Mouse (Mus musculus) heart, embryonic 16.5 days (tissue): ENCODE results near the gene Rnf26. TPM values are rescaled to one million over a fixed set of nuclear protein-coding genes. Genes with fewer than 3 reads are reported as not detected.
"Not testable (repeated sequence)": the region's sequence is repeated elsewhere in the genome, so short reads cannot be mapped to it uniquely, and the experiment has no call there.

ENCODE experiments used
- ATAC-seq: fragments of 200-750 bp; cut with Nextera tagmentation; replicated peaks from 2 replicates; pipeline ENCODE4 v1.8.0; 2017; ENCODE audit warnings: moderate number of reproducible peaks; ENCODE audit not compliant: insufficient read depth, low FRiP score; ENCODE audit errors: extremely low read depth
- H3K27ac ChIP-seq: fragments of 300-500 bp; sonication (generic); 2 replicates; pipeline ENCODE4 v1.5.1; 2014; ENCODE audit warnings: mild to moderate bottlenecking, low read length, control low read depth, moderate library complexity
- H3K27me3 ChIP-seq: fragments of 300-500 bp; sonication (generic); 2 replicates; pipeline ENCODE4 v1.6.1; 2014; ENCODE audit warnings: low read length, mixed read lengths; ENCODE audit not compliant: control insufficient read depth, insufficient read depth
- H3K36me3 ChIP-seq: fragments of 300-500 bp; sonication (generic); 2 replicates; pipeline ENCODE4 v1.6.1; 2014; ENCODE audit not compliant: control insufficient read depth, insufficient read depth
- H3K4me1 ChIP-seq: fragments of 300-500 bp; sonication (generic); 2 replicates; pipeline ENCODE4 v1.6.1; 2014; ENCODE audit warnings: low read length, mixed read lengths; ENCODE audit not compliant: control insufficient read depth, insufficient read depth
- H3K4me2 ChIP-seq: fragments of 300-500 bp; sonication (generic); 2 replicates; pipeline ENCODE4 v1.6.1; 2014; ENCODE audit warnings: low read depth, mild to moderate bottlenecking, control low read depth, low read length
- H3K4me3 ChIP-seq: fragments of 300-500 bp; sonication (generic); 2 replicates; pipeline ENCODE4 v1.5.1; 2014; ENCODE audit warnings: mild to moderate bottlenecking, control low read depth, low read length
- H3K9ac ChIP-seq: fragments of 300-500 bp; sonication (generic); 2 replicates; pipeline ENCODE4 v1.6.1; 2014; ENCODE audit warnings: low read length, control low read depth
- H3K9me3 ChIP-seq: fragments of 300-500 bp; sonication (generic); replicated peaks from 2 replicates; pipeline ENCODE4 v1.6.1; 2016; ENCODE audit warnings: low read length; ENCODE audit not compliant: control insufficient read depth
- WGBS: fragments of 180-500 bp; shearing (Covaris S2); extraction: QIAGEN DNeasy Blood & Tissue Kit; methylation state at CpG from one replicate; pipeline ENCODE4 v1.1.7; 2014; 5-methylcytosine and 5-hydroxymethylcytosine counted together
- polyA plus RNA-seq: library from polyadenylated mRNA; unstranded; fragments of >200 nt; fragmentation: Nextera tagmentation; extraction: Ambion mirVana; gene quantifications from 2 replicates; pipeline ENCODE4 v1.2.1, GENCODE M21; 2015

Rnf26 gene
- polyA plus RNA-seq, 1 experiment from 2014 or later: 31.7 TPM

DNA sequence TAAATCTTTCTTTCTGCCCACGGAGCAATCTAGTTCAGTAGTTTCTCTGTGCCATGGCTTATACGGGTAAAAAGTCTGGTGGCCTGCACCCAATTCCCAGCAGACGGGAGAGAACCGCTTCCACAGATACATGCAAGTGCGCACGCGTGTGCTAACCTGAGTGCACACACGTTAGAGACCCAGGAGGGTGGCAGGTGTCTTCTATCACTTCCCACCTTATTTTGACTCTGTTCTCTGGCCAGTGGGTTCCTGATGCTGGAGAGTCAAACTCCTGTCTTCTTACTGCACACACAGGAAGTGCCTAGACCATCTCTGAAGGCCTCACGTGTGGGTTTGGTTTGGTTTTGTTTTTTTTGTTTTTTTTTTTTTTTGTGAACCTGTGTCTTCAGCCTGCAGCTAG is 2.3 kb upstream of the Rnf26 start:
- H3K36me3 ChIP-seq: no peaks in the 10 kb centered on the region
- H3K27me3 ChIP-seq: no peaks in the 10 kb centered on the region
- no peaks in the 10 kb centered on the region for H3K9me3 ChIP-seq
- 80% methylated on average over 9 of the region's 9 CpGs for WGBS
- H3K9ac ChIP-seq: peak overlapping the region; percentile 34; the same call in 1 of the 2 replicates
- no peak overlapping the region for H3K4me3 ChIP-seq
- H3K4me2 ChIP-seq: no peak overlapping the region
- peaks cover 2% of the 10 kb centered on the region; the same call in 1 of the 2 replicates for H3K4me1 ChIP-seq
- peak overlapping the region; percentile 14; the same call in 1 of the 2 replicates for H3K27ac ChIP-seq
- ATAC-seq: no peak

DNA sequence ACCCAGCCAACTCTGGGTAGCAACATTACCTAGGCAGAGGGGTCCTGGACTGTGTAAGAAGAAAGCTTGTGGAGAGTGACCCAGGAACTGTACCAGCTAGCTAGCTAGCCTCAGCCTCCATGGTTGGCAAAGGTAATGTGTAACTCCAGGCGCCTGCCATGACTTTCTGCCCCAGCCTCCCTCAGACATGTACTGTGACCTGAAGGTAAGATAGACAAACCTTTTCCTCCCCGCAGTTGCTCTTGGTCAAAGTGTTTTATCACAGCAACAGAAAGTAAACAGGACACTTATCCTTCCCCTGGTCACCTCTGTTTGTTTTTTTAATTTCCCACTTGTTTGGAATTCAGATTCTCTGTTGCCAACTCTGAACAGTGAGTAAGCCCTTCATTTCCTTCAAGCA is 1.1 kb upstream of the Rnf26 start:
- Histone ChIP-seq H3K27me3 (no peaks in the 10 kb centered on the region), H3K27ac (no peak overlapping the region), H3K9me3 (no peaks in the 10 kb centered on the region), H3K4me2 (no peak overlapping the region), H3K9ac (no peak overlapping the region), H3K4me3 (no peak overlapping the region), H3K36me3 (no peaks in the 10 kb centered on the region), H3K4me1 (peaks cover 13% of the 10 kb centered on the region)
- WGBS: 67% methylated on average over 2 of the region's 2 CpGs
- ATAC-seq: no peak

DNA sequence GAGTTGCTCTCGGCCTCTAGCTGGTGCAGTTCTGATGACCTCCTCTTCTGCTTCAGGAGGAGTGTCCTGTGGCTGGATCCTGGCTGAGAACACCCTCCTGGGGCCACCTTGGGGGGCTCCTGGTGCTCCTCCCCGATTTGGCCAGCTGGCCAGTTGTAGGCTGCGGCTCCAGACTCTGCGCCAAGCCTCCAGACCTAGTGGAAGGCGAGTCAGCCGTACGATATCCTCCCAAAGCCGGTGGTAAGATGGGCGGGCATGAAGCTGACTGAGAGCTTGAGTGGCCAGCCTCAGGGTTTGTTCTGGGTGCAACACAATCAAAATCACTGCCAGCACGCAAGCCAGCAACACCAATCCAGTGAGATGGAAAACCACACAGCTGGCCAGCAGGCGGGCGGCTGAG is 1.4 kb downstream of the Rnf26 start:
- H3K36me3 ChIP-seq, H3K27ac ChIP-seq, H3K9ac ChIP-seq, H3K9me3 ChIP-seq, ATAC-seq, H3K27me3 ChIP-seq: not testable (repeated sequence)
- H3K4me2 ChIP-seq: peak overlapping the region; percentile 65
- WGBS: 49% methylated on average over 10 of the region's 12 CpGs
- peaks cover 32% of the 10 kb centered on the region for H3K4me1 ChIP-seq
- H3K4me3 ChIP-seq: peak overlapping the region; percentile 83

DNA sequence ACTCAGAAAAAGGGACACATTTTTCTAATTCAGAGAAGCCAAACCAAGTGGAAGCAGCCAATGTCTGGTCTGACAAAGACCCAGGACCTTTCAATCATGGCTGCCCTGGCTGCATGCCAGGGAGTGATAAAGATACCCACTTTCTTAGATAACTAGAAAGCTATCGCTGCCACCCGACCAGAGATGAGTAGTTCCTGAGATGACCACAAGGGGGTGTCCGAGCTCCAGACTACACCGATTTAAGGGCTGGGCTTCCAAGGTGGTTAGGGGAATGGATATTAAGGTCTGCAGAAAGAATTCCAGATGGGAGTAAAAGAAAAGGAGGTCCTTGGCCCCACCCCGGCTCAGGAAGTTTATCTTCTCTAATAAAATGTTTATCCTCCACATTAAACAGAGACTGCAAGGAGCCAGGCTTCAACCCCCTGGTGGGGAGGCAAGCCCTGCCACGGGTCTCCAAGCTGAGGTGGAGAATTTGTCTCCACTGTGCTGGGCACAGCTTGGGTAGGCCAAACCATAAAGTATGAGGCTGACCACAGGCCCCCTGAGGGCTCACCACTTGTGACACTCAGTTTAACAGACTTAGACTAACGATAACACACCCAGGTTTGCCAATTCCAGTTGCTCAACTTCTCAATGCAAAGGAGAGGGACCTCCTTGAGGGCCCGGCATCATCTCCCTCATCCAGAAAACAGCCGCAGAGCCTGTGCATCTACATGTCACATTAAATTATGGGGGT is 3.8 kb downstream of the Rnf26 start:
- H3K27ac ChIP-seq: no peak overlapping the region

DNA sequence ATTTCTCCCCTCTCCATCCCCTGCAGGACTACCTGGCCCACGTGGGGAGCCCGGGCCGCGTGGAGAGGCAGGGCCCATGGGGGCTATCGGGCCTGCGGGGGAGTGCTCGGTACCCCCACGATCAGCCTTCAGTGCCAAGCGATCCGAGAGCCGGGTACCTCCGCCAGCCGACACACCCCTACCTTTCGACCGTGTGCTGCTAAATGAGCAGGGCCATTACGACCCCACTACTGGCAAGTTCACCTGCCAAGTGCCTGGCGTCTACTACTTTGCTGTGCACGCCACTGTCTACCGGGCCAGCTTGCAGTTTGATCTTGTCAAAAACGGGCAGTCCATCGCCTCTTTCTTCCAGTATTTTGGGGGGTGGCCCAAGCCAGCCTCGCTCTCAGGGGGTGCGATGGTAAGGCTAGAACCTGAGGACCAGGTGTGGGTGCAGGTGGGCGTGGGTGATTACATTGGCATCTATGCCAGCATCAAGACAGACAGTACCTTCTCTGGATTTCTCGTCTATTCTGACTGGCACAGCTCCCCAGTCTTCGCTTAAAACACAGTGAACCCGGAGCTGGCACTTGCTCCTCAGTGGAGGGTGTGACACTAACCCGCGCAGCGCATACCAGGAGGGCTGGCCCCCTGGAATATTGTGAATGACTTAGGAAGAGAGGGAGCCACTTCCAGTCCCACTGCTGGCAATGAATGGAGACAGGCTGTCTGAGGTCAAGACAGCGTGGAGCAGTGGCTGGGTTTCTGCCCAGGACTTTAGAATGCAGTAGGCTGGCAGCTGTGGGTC is 4.9 kb downstream of the Rnf26 start:
- peaks cover 36% of the 10 kb centered on the region for H3K4me1 ChIP-seq
- no peak for ATAC-seq

More for the DNA sequence above, 3.8 kb downstream of the Rnf26 start:
- 30% methylated on average over 9 of the region's 9 CpGs for WGBS
- Histone ChIP-seq H3K4me2 (peak overlapping the region; percentile 43), H3K4me1 (peaks cover 36% of the 10 kb centered on the region), H3K4me3 (peak overlapping the region; percentile 24), H3K36me3 (peaks cover 3% of the 10 kb centered on the region; the same call in 1 of the 2 replicates), H3K9me3 (no peaks in the 10 kb centered on the region), H3K27me3 (no peaks in the 10 kb centered on the region), H3K9ac (peak overlapping the region; percentile 57)
- no peak for ATAC-seq

DNA sequence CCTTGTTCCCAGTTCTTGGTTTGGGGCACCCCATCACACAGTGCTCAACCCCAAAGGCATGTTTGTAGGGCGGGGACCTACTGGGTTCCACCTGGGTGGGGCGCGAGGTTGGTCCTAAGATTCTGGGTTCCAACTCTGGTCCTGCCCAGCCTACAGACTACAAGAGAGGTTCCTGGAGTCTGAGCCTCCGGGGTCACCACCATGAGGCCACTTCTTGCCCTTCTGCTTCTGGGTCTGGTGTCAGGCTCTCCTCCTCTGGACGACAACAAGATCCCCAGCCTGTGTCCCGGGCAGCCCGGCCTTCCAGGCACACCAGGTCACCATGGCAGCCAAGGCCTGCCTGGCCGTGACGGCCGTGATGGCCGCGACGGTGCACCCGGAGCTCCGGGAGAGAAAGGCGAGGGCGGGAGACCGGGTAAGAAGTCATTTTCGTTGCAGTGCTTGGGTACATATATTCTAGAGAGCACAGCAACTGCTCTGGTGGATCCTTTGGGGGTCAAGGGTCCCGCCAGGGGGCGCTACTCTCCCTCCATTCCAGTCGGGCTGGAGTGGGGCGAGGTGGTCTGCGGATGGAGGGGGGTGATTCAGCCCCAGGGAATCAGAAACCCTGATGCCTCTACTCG is 5.6 kb downstream of the Rnf26 start:
- Histone ChIP-seq H3K36me3 (peaks cover 3% of the 10 kb centered on the region; the same call in 1 of the 2 replicates), H3K4me1 (peaks cover 36% of the 10 kb centered on the region), H3K9me3 (no peaks in the 10 kb centered on the region), H3K27me3 (no peaks in the 10 kb centered on the region), H3K27ac (peak overlapping the region; percentile 82), H3K9ac (peak overlapping the region; percentile 38), H3K4me2 (peak overlapping the region; percentile 44), H3K4me3 (peak overlapping the region; percentile 23)
- WGBS: 43% methylated on average over 25 of the region's 25 CpGs
- ATAC-seq: 0 out of 2 replicates have a peak, but pooled peaks have one; percentile 1

More for the DNA sequence above, 4.9 kb downstream of the Rnf26 start:
- Histone ChIP-seq H3K27me3 (no peaks in the 10 kb centered on the region), H3K4me3 (no peak overlapping the region), H3K36me3 (peaks cover 3% of the 10 kb centered on the region; the same call in 1 of the 2 replicates), H3K9me3 (no peaks in the 10 kb centered on the region), H3K4me2 (peak overlapping the region; percentile 44; the same call in 1 of the 2 replicates), H3K27ac (no peak overlapping the region), H3K9ac (peak overlapping the region; percentile 41; the same call in 1 of the 2 replicates)
- WGBS: 79% methylated on average over 31 of the region's 31 CpGs

DNA sequence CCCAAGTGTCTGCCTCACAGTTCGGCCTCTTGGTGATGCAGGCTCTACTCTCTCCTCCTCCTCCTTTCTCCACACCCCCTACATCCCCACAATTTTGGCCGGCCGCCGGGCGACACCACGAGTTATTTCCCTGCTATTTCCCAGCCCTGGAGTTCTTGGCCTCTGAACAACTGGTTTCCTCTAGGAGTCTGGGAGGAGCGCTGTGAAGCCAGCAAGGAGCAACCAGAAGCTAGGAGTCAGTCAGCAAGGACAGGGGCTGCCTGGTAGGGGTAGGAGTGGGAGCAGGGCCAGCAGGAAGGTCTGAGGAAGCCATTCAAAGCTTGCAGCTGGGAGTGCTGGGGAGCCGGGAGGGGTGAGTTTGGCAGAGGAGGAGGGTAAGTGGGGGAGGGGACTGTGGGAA is 6.2 kb downstream of the Rnf26 start, which contains the start of gene C1qtnf5:
C1qtnf5 (plus strand) TSS at position 136 of the 400 bp plus-strand sequence.
- no peaks in the 10 kb centered on the region for H3K27me3 ChIP-seq
- H3K4me3 ChIP-seq: peak within 1 kb of the TSS; percentile 23
- peaks cover 3% of the 10 kb centered on the region; the same call in 1 of the 2 replicates for H3K36me3 ChIP-seq
- H3K4me1 ChIP-seq: peaks cover 34% of the 10 kb centered on the region
- H3K9ac ChIP-seq: peak within 1 kb of the TSS; percentile 38
- H3K27ac ChIP-seq: peak within 1 kb of the TSS; percentile 82
- ATAC-seq: peak; percentile 77
- 34% methylated on average over 8 of the region's 8 CpGs for WGBS
- peak within 1 kb of the TSS; percentile 44 for H3K4me2 ChIP-seq
- no peaks in the 10 kb centered on the region for H3K9me3 ChIP-seq

DNA sequence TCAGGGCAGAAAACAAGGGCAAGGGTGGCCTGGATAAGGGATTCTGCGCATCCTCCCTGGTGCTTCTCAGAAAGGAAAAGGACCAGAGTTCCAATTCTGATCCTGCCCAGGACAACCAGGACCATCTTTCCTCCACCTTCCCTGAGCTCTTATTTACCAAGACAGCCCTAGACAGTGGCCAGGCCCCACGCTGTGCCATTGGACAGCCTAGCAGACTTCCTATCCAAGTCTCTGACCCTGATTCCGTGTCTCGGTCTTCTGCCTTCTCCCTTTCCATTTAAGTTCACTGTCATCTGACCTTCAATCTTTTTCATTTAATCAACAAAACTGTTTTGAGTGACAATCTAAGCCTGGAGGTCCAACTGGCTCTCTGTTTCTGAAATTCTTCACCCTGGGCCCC is 6.7 kb downstream of the Rnf26 start:
- no peak for ATAC-seq
- H3K36me3 ChIP-seq: peaks cover 3% of the 10 kb centered on the region; the same call in 1 of the 2 replicates
- WGBS: 73% methylated on average over 4 of the region's 4 CpGs
- peak overlapping the region; percentile 44; the same call in 1 of the 2 replicates for H3K4me2 ChIP-seq
- no peaks in the 10 kb centered on the region for H3K9me3 ChIP-seq
- H3K9ac ChIP-seq: no peak overlapping the region
- no peaks in the 10 kb centered on the region for H3K27me3 ChIP-seq
- H3K27ac ChIP-seq: peak overlapping the region; percentile 52
- H3K4me3 ChIP-seq: no peak overlapping the region
- peaks cover 34% of the 10 kb centered on the region for H3K4me1 ChIP-seq
